Mouse (Mus musculus) frontal cortex, postnatal 25 days (tissue): ENCODE measurements at regions not wholly inside any gene's neighbourhood (a gene's known extent, or its start where the extent isn't known, plus 50 kb on each side); places are given as distances from the start of the nearest gene placed in this dataset.
"Not testable (repeated sequence)": the region's sequence is repeated elsewhere in the genome, so short reads cannot be mapped to it uniquely, and the experiment has no call there.

Source experiments
- DNase-seq, 2 experiments: peaks; one replicate each; pipeline ENCODE4 v3.0.0; 2022; ENCODE audit warnings: low spot score in 2 of 2

- no peak for DNase-seq
Measured at GRCm38 (mm10) chr1:194437301-194437700, 180.7 kb upstream of the Plxna2 start.

GRCm38 (mm10) chr1:194435060-194435459 lies 183.0 kb upstream of the Plxna2 start:
- DNase-seq = no peak

GRCm38 (mm10) chr1:194428586-194428985 lies 189.4 kb upstream of the Plxna2 start:
- no peak for DNase-seq

- DNase-seq = no peak
Measured at GRCm38 (mm10) chr1:194426293-194426692, 191.7 kb upstream of the Plxna2 start.

- DNase-seq = no peak
Measured at GRCm38 (mm10) chr1:194424201-194424600, 193.8 kb upstream of the Plxna2 start.

- DNase-seq = no peak
Measured at GRCm38 (mm10) chr1:194412193-194412592, 205.8 kb upstream of the Plxna2 start.

- no peak for DNase-seq
Measured at GRCm38 (mm10) chr1:194411788-194412187, 206.2 kb upstream of the Plxna2 start.

- no peak for DNase-seq
Measured at GRCm38 (mm10) chr1:194399281-194399680, 218.7 kb upstream of the Plxna2 start.

GRCm38 (mm10) chr1:194396754-194397460 lies 221.1 kb upstream of the Plxna2 start:
- DNase-seq = no peak

GRCm38 (mm10) chr1:194393720-194394119 lies 224.3 kb upstream of the Plxna2 start:
- DNase-seq = no peak

- DNase-seq = no peak
Measured at GRCm38 (mm10) chr1:194390202-194390601, 227.8 kb upstream of the Plxna2 start.

- DNase-seq = no peak
Measured at GRCm38 (mm10) chr1:194378135-194378534, 239.9 kb upstream of the Plxna2 start.

- DNase-seq = not testable (repeated sequence)
Measured at GRCm38 (mm10) chr1:194373511-194373910, 244.5 kb upstream of the Plxna2 start.

- no peak for DNase-seq
Measured at GRCm38 (mm10) chr1:194363917-194364316, 254.1 kb upstream of the Plxna2 start.

- no peak for DNase-seq
Measured at GRCm38 (mm10) chr1:194363129-194363768, 254.8 kb upstream of the Plxna2 start.

GRCm38 (mm10) chr1:194362298-194362697 lies 255.7 kb upstream of the Plxna2 start:
- no peak for DNase-seq

- DNase-seq = no peak
Measured at GRCm38 (mm10) chr1:194361316-194361715, 256.7 kb upstream of the Plxna2 start.

GRCm38 (mm10) chr1:194354332-194355120 lies 263.5 kb upstream of the Plxna2 start:
- no peak for DNase-seq

- DNase-seq = no peak
Measured at GRCm38 (mm10) chr1:194345304-194346033, 272.5 kb upstream of the Plxna2 start.

GRCm38 (mm10) chr1:194342568-194342967 lies 275.4 kb upstream of the Plxna2 start:
- no peak for DNase-seq

GRCm38 (mm10) chr1:194341758-194342157 lies 276.3 kb upstream of the Plxna2 start:
- DNase-seq = no peak
